Mouse (Mus musculus) kidney, embryonic 15.5 days (tissue): ENCODE measurements around the gene Trio. TPM values are rescaled to one million over a fixed set of nuclear protein-coding genes. Genes with fewer than 3 reads are reported as not detected.

Experiments used
- ATAC-seq: fragments of 200-750 bp; cut with Nextera tagmentation; replicated peaks from 2 replicates; pipeline ENCODE4 v1.8.0; 2017; ENCODE audit warnings: moderate TSS enrichment; ENCODE audit not compliant: low FRiP score
- H3K27ac ChIP-seq: fragments of 300-500 bp; sonication (generic); 2 replicates; pipeline ENCODE4 v1.5.1; 2015; ENCODE audit warnings: mild to moderate bottlenecking, inconsistent platforms
- H3K27me3 ChIP-seq: fragments of 300-500 bp; sonication (generic); 2 replicates; pipeline ENCODE4 v1.6.1; 2015; ENCODE audit warnings: inconsistent platforms
- H3K36me3 ChIP-seq: fragments of 300-500 bp; sonication (generic); 2 replicates; pipeline ENCODE4 v1.6.1; 2015; ENCODE audit warnings: inconsistent platforms
- H3K4me1 ChIP-seq: fragments of 300-500 bp; sonication (generic); 2 replicates; pipeline ENCODE4 v1.6.1; 2015; ENCODE audit warnings: inconsistent platforms
- H3K4me2 ChIP-seq: fragments of 300-500 bp; sonication (generic); 2 replicates; pipeline ENCODE4 v1.6.1; 2015; ENCODE audit warnings: moderate library complexity, mild to moderate bottlenecking, inconsistent platforms
- H3K4me3 ChIP-seq: fragments of 300-500 bp; sonication (generic); replicated peaks from 2 replicates; pipeline ENCODE4 v1.5.1; 2015; ENCODE audit warnings: mild to moderate bottlenecking, inconsistent platforms
- H3K9ac ChIP-seq: fragments of 300-500 bp; sonication (generic); 2 replicates; pipeline ENCODE4 v1.6.1; 2015; ENCODE audit warnings: mild to moderate bottlenecking, inconsistent platforms
- H3K9me3 ChIP-seq: fragments of 300-500 bp; sonication (generic); replicated peaks from 2 replicates; pipeline ENCODE4 v1.6.1; 2016; ENCODE audit warnings: inconsistent platforms
- WGBS: fragments of 180-500 bp; shearing (Covaris S2); methylation state at CpG from one replicate; pipeline ENCODE4 v1.1.7; 2015; ENCODE audit warnings: mixed read lengths; 5-methylcytosine and 5-hydroxymethylcytosine counted together
- polyA plus RNA-seq: library from polyadenylated mRNA; unstranded; fragments of >200 nt; fragmentation: Nextera tagmentation; extraction: Ambion mirVana; gene quantifications from 2 replicates; pipeline ENCODE4 v1.2.1, GENCODE M21; 2015

Gene Trio
- polyA plus RNA-seq, 1 experiment from 2014 or later, result 28.8 TPM

DNA sequence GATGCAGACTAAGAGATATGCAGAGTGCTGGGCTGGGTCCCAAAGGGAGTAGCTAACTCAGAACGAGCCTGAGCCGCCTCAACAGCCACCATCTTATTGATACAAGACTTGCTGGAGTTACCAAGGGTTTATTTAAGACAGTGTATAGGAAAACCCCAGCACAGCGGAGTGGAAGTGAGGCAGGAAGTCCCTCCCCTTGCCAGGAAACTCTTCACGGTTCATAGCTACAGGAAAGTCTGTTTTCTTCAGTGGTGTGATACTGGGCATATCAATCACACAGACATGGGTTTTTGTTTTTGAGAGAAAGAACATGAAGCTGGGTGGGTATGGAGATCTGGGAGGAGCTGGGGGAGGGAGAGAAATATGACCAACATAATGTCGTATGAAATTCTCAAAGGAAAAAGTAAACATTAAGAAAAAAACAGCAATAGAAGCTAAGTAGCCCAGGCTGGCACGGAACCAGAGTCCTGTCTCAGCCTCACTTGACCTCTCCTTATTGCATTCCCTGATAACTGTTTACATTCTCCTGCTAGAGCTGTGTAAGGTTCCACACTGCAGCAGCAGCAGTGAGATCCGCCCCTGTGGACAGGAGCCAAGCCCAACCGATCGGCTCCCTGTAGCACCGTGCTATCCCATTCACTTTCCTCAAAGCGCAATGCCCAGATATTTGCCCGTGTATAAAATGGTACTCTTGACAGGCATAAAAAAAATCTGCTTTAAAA lies 240.2 kb downstream of the Trio start:
- Histone ChIP-seq H3K4me1 (peaks cover 96% of the 10 kb centered on the region), H3K27ac (peak overlapping the region; percentile 97), H3K36me3 (peaks cover 5% of the 10 kb centered on the region; the same call in 1 of the 2 replicates), H3K4me3 (peak overlapping the region; percentile 19), H3K9me3 (no peaks in the 10 kb centered on the region), H3K9ac (no peak overlapping the region), H3K4me2 (peak overlapping the region; percentile 53), H3K27me3 (no peaks in the 10 kb centered on the region)
- peak; percentile 74 for ATAC-seq
- 28% methylated on average over 12 of the region's 12 CpGs for WGBS

GRCm38 (mm10) chr15:27784126-27784563 lies 241.5 kb downstream of the Trio start:
- 0 out of 2 replicates have a peak, but pooled peaks have one; percentile 10 for ATAC-seq
- Histone ChIP-seq H3K9ac (no peak overlapping the region), H3K27ac (peak overlapping the region; percentile 97), H3K4me2 (peak overlapping the region; percentile 53), H3K36me3 (peaks cover 5% of the 10 kb centered on the region; the same call in 1 of the 2 replicates), H3K9me3 (no peaks in the 10 kb centered on the region), H3K27me3 (no peaks in the 10 kb centered on the region), H3K4me1 (peaks cover 98% of the 10 kb centered on the region), H3K4me3 (0 out of 2 replicates have a peak overlapping the region, but pooled peaks have one; percentile 5)
- 12% methylated on average over 10 of the region's 10 CpGs for WGBS

GRCm38 (mm10) chr15:27783541-27784125 lies 242.0 kb downstream of the Trio start:
- WGBS, result 26% methylated on average over 12 of the region's 12 CpGs
- H3K9ac ChIP-seq, result 0 out of 2 replicates have a peak overlapping the region, but pooled peaks have one; percentile 29

DNA sequence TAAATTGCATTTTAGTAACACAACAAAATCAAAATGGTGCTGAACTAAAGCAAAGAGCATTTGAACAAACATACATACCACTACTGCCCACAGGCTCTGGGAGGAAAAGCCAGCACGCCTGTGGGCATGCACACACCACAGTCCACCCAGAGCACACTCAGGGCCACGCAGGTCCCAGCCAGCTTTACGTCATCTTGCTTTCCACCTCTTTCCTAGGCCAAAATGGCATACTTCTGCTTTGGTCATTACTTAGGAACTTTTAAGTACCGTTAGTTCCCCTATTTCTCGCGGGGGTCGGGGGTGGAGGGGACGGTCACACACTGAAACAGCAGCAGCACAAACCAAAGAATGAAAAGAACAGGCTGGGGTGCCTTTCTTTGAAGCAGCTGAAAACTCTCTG lies 242.6 kb downstream of the Trio start:
- 32% methylated on average over 8 of the region's 8 CpGs for WGBS
- H3K4me1 ChIP-seq, result peaks cover 98% of the 10 kb centered on the region
- H3K9ac ChIP-seq, result 0 out of 2 replicates have a peak overlapping the region, but pooled peaks have one; percentile 29
- H3K36me3 ChIP-seq, result peaks cover 5% of the 10 kb centered on the region; the same call in 1 of the 2 replicates
- H3K4me2 ChIP-seq, result peak overlapping the region; percentile 53
- H3K27me3 ChIP-seq, result no peaks in the 10 kb centered on the region
- ATAC-seq, result no peak
- no peak overlapping the region for H3K4me3 ChIP-seq
- H3K9me3 ChIP-seq, result no peaks in the 10 kb centered on the region
- peak overlapping the region; percentile 97 for H3K27ac ChIP-seq

More at GRCm38 (mm10) chr15:27783541-27784125, 242.0 kb downstream of the Trio start:
- Histone ChIP-seq H3K9me3 (no peaks in the 10 kb centered on the region), H3K27me3 (no peaks in the 10 kb centered on the region), H3K4me3 (0 out of 2 replicates have a peak overlapping the region, but pooled peaks have one; percentile 5), H3K27ac (peak overlapping the region; percentile 97), H3K4me1 (peaks cover 98% of the 10 kb centered on the region), H3K36me3 (peaks cover 5% of the 10 kb centered on the region; the same call in 1 of the 2 replicates), H3K4me2 (peak overlapping the region; percentile 53)
- no peak for ATAC-seq

DNA sequence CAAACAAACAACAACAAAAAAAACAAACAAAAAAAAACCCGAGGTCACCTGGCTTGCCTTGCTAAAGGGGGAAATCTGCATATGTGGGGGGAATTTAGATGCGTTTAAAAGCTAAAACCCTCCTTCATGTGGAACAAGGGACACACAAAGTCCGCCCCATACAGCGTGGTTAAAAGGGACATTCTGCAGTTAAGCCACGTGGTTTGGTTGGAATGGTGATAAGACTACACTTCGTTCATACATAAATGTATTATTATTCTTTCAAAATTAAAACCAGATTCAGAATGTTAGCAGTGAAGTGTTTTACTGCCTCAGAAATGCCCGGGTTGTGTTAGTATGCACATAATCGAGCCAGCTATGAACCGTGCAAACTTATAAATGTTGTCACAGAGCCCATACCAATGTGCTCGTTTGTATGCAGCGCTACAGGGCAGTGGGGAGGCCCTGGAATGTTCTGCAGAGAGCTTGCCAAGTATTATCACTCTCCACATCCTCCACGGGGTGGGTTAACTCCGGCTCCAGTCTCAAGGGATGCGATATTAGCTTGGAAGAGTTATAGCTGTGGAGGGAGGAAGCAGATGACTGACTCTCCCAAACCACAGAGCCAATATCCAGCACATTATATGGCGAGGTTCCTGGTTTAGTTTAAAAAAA lies 243.1 kb downstream of the Trio start:
- H3K27me3 ChIP-seq, result no peaks in the 10 kb centered on the region
- 30% methylated on average over 15 of the region's 15 CpGs for WGBS
- ATAC-seq, result peak; percentile 59
- no peak overlapping the region for H3K4me3 ChIP-seq
- peak overlapping the region; percentile 97 for H3K27ac ChIP-seq
- H3K36me3 ChIP-seq, result peaks cover 5% of the 10 kb centered on the region; the same call in 1 of the 2 replicates
- peak overlapping the region; percentile 53 for H3K4me2 ChIP-seq
- H3K9me3 ChIP-seq, result no peaks in the 10 kb centered on the region
- no peak overlapping the region for H3K9ac ChIP-seq
- H3K4me1 ChIP-seq, result peaks cover 98% of the 10 kb centered on the region

GRCm38 (mm10) chr15:27779827-27780226 lies 245.8 kb downstream of the Trio start:
- 22% methylated on average over 10 of the region's 10 CpGs for WGBS
- ATAC-seq, result peak; percentile 23; the same call in 1 of the 2 replicates
- 0 out of 2 replicates have a peak overlapping the region, but pooled peaks have one; percentile 7 for H3K9ac ChIP-seq

GRCm38 (mm10) chr15:27779398-27779797 lies 246.2 kb downstream of the Trio start:
- 39% methylated on average over 11 of the region's 11 CpGs for WGBS
- Histone ChIP-seq H3K27me3 (no peaks in the 10 kb centered on the region), H3K36me3 (peaks cover 9% of the 10 kb centered on the region; the same call in 1 of the 2 replicates), H3K4me3 (no peak overlapping the region), H3K4me2 (no peak overlapping the region), H3K9ac (0 out of 2 replicates have a peak overlapping the region, but pooled peaks have one; percentile 12), H3K9me3 (no peaks in the 10 kb centered on the region), H3K27ac (peak overlapping the region; percentile 97), H3K4me1 (peaks cover 91% of the 10 kb centered on the region)
- no peak for ATAC-seq

More at GRCm38 (mm10) chr15:27779827-27780226, 245.8 kb downstream of the Trio start:
- H3K4me1 ChIP-seq, result peaks cover 91% of the 10 kb centered on the region
- H3K4me2 ChIP-seq, result peak overlapping the region; percentile 23; the same call in 1 of the 2 replicates
- H3K9me3 ChIP-seq, result no peaks in the 10 kb centered on the region
- peak overlapping the region; percentile 97 for H3K27ac ChIP-seq
- H3K4me3 ChIP-seq, result no peak overlapping the region
- no peaks in the 10 kb centered on the region for H3K27me3 ChIP-seq
- H3K36me3 ChIP-seq, result peaks cover 9% of the 10 kb centered on the region; the same call in 1 of the 2 replicates

- 35% methylated on average over 3 of the region's 3 CpGs for WGBS
- H3K4me2 ChIP-seq, result peak overlapping the region; percentile 30; the same call in 1 of the 2 replicates
- no peak overlapping the region for H3K9ac ChIP-seq
- H3K27ac ChIP-seq, result peak overlapping the region; percentile 97
- no peaks in the 10 kb centered on the region for H3K27me3 ChIP-seq
- no peak overlapping the region for H3K4me3 ChIP-seq
- peaks cover 79% of the 10 kb centered on the region for H3K4me1 ChIP-seq
- H3K9me3 ChIP-seq, result no peaks in the 10 kb centered on the region
- peak; percentile 37 for ATAC-seq
- H3K36me3 ChIP-seq, result peaks cover 20% of the 10 kb centered on the region
These were observed 247.4 kb downstream of the Trio start for GRCm38 (mm10) chr15:27778256-27778655.

DNA sequence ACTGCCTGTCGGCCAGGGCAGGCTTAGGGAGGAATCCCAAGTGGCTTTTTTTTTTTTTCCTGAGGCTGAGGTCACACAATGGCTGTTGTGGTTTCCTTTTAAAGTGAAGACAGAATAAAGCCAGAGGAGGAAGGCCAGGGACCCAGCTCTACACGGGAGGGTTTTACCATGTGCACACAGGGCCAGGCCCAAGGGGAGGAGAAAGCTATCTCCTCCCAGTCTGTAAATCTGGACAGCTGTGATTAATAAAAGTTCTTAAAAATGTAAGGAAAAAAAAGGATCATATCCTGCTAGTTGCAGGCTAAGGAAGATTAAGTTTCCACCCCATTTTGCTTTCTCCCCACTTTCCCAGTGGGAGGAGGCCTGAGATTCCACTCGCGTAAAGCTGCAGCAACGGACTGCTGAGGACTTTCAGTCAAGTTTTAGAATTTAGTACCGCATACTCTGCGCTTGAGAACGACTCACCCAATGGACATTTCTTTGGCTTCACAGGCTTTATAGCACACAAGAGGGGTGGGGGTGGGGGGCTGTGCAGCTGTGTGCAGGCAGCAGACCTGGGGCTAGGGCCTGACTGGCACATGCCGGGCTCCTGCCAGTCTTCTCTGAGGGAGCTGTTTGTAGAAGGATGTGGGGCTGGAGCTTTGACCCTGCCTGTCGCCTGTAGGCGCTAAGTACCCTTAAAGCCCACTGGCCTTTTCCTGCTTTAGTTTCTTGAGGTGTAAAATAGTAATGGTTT lies 248.0 kb downstream of the Trio start:
- WGBS, result 20% methylated on average over 11 of the region's 11 CpGs
- Histone ChIP-seq H3K9me3 (no peaks in the 10 kb centered on the region), H3K4me1 (peaks cover 77% of the 10 kb centered on the region), H3K4me2 (peak overlapping the region; percentile 30; the same call in 1 of the 2 replicates), H3K9ac (no peak overlapping the region), H3K27me3 (no peaks in the 10 kb centered on the region), H3K4me3 (no peak overlapping the region), H3K27ac (peak overlapping the region; percentile 97), H3K36me3 (peaks cover 26% of the 10 kb centered on the region)
- 0 out of 2 replicates have a peak, but pooled peaks have one; percentile 27 for ATAC-seq

GRCm38 (mm10) chr15:27774481-27774880 lies 251.2 kb downstream of the Trio start:
- no peak for ATAC-seq
- Histone ChIP-seq H3K4me1 (peaks cover 65% of the 10 kb centered on the region), H3K9ac (no peak overlapping the region), H3K36me3 (peaks cover 42% of the 10 kb centered on the region), H3K4me3 (no peak overlapping the region), H3K27ac (no peak overlapping the region), H3K9me3 (no peaks in the 10 kb centered on the region), H3K4me2 (no peak overlapping the region), H3K27me3 (no peaks in the 10 kb centered on the region)
- WGBS, result 32% methylated on average over 7 of the region's 7 CpGs

DNA sequence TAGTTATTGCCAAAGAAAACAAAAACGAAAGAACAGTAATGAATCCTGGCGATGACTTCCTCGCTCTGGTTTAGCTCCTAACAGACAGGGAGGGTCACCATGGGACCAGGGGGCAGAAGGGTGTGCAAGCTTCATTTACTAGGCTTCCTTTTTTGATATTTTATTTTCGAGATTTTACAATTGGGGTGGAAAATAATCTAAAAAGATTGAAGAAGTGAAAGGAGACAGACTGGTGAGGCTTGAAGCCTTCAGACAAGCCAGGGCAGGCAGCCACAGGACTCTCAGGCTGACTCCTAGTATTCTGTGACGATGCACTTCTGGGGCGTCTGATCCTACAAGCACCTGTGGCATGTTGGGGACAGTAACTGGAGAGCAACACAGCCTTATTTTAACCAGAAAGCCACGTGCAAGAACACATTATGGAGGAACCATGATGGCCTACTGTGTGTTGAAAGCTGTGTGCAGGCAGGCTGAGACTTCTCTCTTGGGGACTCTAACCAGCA lies 253.5 kb downstream of the Trio start:
- peaks cover 65% of the 10 kb centered on the region for H3K36me3 ChIP-seq
- H3K4me3 ChIP-seq, result no peak overlapping the region
- 47% methylated on average over 7 of the region's 7 CpGs for WGBS
- no peak overlapping the region for H3K9ac ChIP-seq
- peak overlapping the region; percentile 81 for H3K27ac ChIP-seq
- peaks cover 42% of the 10 kb centered on the region for H3K4me1 ChIP-seq
- no peaks in the 10 kb centered on the region for H3K27me3 ChIP-seq
- no peaks in the 10 kb centered on the region for H3K9me3 ChIP-seq
- no peak for ATAC-seq
- no peak overlapping the region for H3K4me2 ChIP-seq
